Comparison of ENCODE assay signal across 8 mouse cellular contexts in genomic region chr11:103051249-103051691, GRCm38 (mm10). TPM values are rescaled to one million over a fixed set of nuclear protein-coding genes. Genes with fewer than 3 reads are reported as not detected.
DNase-seq lines count a peak whose midpoint lies in the region; TF ChIP-seq lines count a peak whose summit lies in the region.

No protein-coding gene starts in this region.

- intact Hi-C loops in left cerebral cortex, postnatal 4 days (cut with DNase I): loop anchor here (10.0 kb wide), 1 partner anchor 146 kb away; the partner anchor contains the start of gene Gfap
- intact Hi-C loops in heart, adult 2 months (cut with DNase I): loop anchor here (5.0 kb wide), 1 partner anchor 54 kb away; no protein-coding TSS in a partner anchor

- TF ChIP-seq CTCF in heart, adult 2 months (IDR thresholded peaks at IDR 0.05): no peak
- no peak for TF ChIP-seq CTCF in lung, adult 2 months (IDR thresholded peaks at IDR 0.05; ENCODE audit: insufficient read depth, low read length)

- no peak overlapping the region for H3K4me3 ChIP-seq in heart, adult 2 months
- H3K4me3 ChIP-seq in lung, adult 2 months (replicated peaks; ENCODE audit: extremely low read depth, low read depth, low read length): no peak overlapping the region

- no peak; the same call in 1 of the 2 replicates for TF ChIP-seq POLR2A in heart, adult 2 months (IDR thresholded peaks at IDR 0.05; ENCODE audit: insufficient read depth, low read depth, low read length)
- TF ChIP-seq POLR2A in lung, adult 2 months (IDR thresholded peaks at IDR 0.05; ENCODE audit: borderline replicate concordance, extremely low read depth, low read depth, low read length): no peak

- H3K79me2 ChIP-seq in heart, adult 2 months (replicated peaks; ENCODE audit: control insufficient read depth, insufficient read depth, low read length): no peaks in the 10 kb centered on the region

- 17% methylated on average over 8 of the region's 8 CpGs for WGBS in heart, adult 2 months
- 23% methylated on average over 8 of the region's 8 CpGs for WGBS in lung, adult 2 months

- DNase-seq in left cerebral cortex, adult 9 months (ENCODE audit: low spot score in 2 of 2): peak; percentile 65 to 67
- DNase-seq in left cerebral cortex, postnatal 4 days: no peak
- peak; percentile 82 to 84 for DNase-seq in adrenal gland, postnatal 36 days
- DNase-seq in heart, adult 2 months: peak; percentile 79 to 89
- peak; percentile 70 for DNase-seq in lung, adult 2 months
- DNase-seq in thymus, postnatal 10 days (ENCODE audit: low spot score in 2 of 2): no peak
- DNase-seq in thymus, postnatal 14 days: no peak
- no peak for DNase-seq in B cell, adult 2 months

- peaks cover 12% of the 10 kb centered on the region for H3K4me1 ChIP-seq in heart, adult 2 months (ENCODE audit: control insufficient read depth, insufficient read depth, low read length)
- H3K4me1 ChIP-seq in lung, adult 2 months (ENCODE audit: control insufficient read depth, insufficient read depth, low read length): peaks cover 9% of the 10 kb centered on the region

- H3K9ac ChIP-seq in heart, adult 2 months (ENCODE audit: low read depth, low read length): no peak overlapping the region

- TF ChIP-seq EP300 in heart, adult 2 months (IDR thresholded peaks at IDR 0.05; ENCODE audit: insufficient read depth, low read depth, low read length): peak; percentile 96

- peaks cover 8% of the 10 kb centered on the region for H3K36me3 ChIP-seq in heart, adult 2 months (ENCODE audit: control insufficient read depth, insufficient read depth, low read length)

- peak overlapping the region; percentile 86 for H3K27ac ChIP-seq in heart, adult 2 months

- no peaks in the 10 kb centered on the region for H3K27me3 ChIP-seq in heart, adult 2 months (ENCODE audit: control insufficient read depth, insufficient read depth, low read length)

RNA-seq across cellular contexts. Expression of gene Dcakd, which starts 23.1 kb away (rescaled TPM):
- total RNA-seq in left cerebral cortex, postnatal 4 days (2021): 100 to 1,000 TPM; 116 to 128 TPM
- 10 to 100 TPM; 65.4 to 66.8 TPM for total RNA-seq in adrenal gland, postnatal 36 days (2021)
- total RNA-seq in heart, adult 2 months (2021): 10 to 100 TPM; 69.3 to 75.0 TPM
- polyA plus RNA-seq in heart, adult 2 months (2012; rRNA removed): 122 and 139 TPM in 2 replicates
- 54.4 and 58.2 TPM in 2 replicates for polyA plus RNA-seq in lung, adult 2 months (2012; rRNA removed)

RNA-seq across cellular contexts. Expression of gene Nmt1, which starts 23.3 kb away (rescaled TPM):
- total RNA-seq in left cerebral cortex, postnatal 4 days (2021): 10 to 100 TPM; 60.3 to 67.8 TPM
- 100 to 1,000 TPM; 100 to 114 TPM for total RNA-seq in adrenal gland, postnatal 36 days (2021)
- 10 to 100 TPM; 60.5 to 67.2 TPM for total RNA-seq in heart, adult 2 months (2021)
- polyA plus RNA-seq in heart, adult 2 months (2012; rRNA removed): 37.1 and 55.3 TPM in 2 replicates
- 24.0 and 32.2 TPM in 2 replicates for polyA plus RNA-seq in lung, adult 2 months (2012; rRNA removed)

RNA-seq across cellular contexts. Expression of gene Plcd3, which starts 50.2 kb away (rescaled TPM):
- total RNA-seq in left cerebral cortex, postnatal 4 days (2021): 10 to 100 TPM; 11.1 to 13.8 TPM
- 10 to 100 TPM; 10.1 to 11.1 TPM for total RNA-seq in adrenal gland, postnatal 36 days (2021)
- total RNA-seq in heart, adult 2 months (2021): 10 to 100 TPM; 13.7 to 14.0 TPM
- 20.6 and 22.3 TPM in 2 replicates for polyA plus RNA-seq in heart, adult 2 months (2012; rRNA removed)
- 11.0 and 17.2 TPM in 2 replicates for polyA plus RNA-seq in lung, adult 2 months (2012; rRNA removed)

RNA-seq across cellular contexts. Expression of gene Acbd4, which starts 50.2 kb away (rescaled TPM):
- 10 to 100 TPM; 31.7 to 41.3 TPM for total RNA-seq in left cerebral cortex, postnatal 4 days (2021)
- total RNA-seq in adrenal gland, postnatal 36 days (2021): 100 to 1,000 TPM; 118 to 127 TPM
- 10 to 100 TPM; 27.8 to 38.1 TPM for total RNA-seq in heart, adult 2 months (2021)
- polyA plus RNA-seq in heart, adult 2 months (2012; rRNA removed): 27.5 and 27.8 TPM in 2 replicates
- polyA plus RNA-seq in lung, adult 2 months (2012; rRNA removed): 41.1 and 46.5 TPM in 2 replicates

Comparison
In these comparisons a context has a peak if more than half of its experiments do, and no peak if none do; other contexts are left out.
1. DNase-seq: peak in left cerebral cortex, adult 9 months (2 of 2), adrenal gland, postnatal 36 days (2 of 2), heart, adult 2 months (2 of 2) and lung, adult 2 months (single experiment); none in left cerebral cortex, postnatal 4 days (single experiment), thymus, postnatal 10 days (0 of 2), thymus, postnatal 14 days (single experiment) and B cell, adult 2 months (0 of 2).